Comparison of ENCODE assay signal across 10 mouse cellular contexts in genomic region chr13:112340205-112340604, GRCm38 (mm10). TPM values are rescaled to one million over a fixed set of nuclear protein-coding genes. Genes with fewer than 3 reads are reported as not detected.
A peak's percentile ranks its signal among the peaks of the same experiment; 100 is the strongest.
DNase-seq lines count a peak whose midpoint lies in the region; ATAC-seq and TF ChIP-seq lines count a peak whose summit lies in the region.
"Had no signal": no experiment of that assay in that cellular context is flagged by ENCODE, and none has a peak within 500 bp of the region (broad histone marks: within the 10 kb centered on the region; RNA-seq: fewer than 3 reads in every experiment).

No protein-coding gene starts in this region.

- no peaks in the 10 kb centered on the region for H3K27me3 ChIP-seq in heart, embryonic 11.5 days (ENCODE audit: control insufficient read depth, insufficient read depth, low read length)
- no peaks in the 10 kb centered on the region for H3K27me3 ChIP-seq in intestine, embryonic 16.5 days (replicated peaks; ENCODE audit: control insufficient read depth, insufficient read depth, low read length)
- H3K27me3 ChIP-seq: liver, embryonic 15.5 days had no signal

- H3K9ac ChIP-seq in heart, embryonic 11.5 days (ENCODE audit: low read depth, low read length): no peak overlapping the region
- no peak overlapping the region for H3K9ac ChIP-seq in intestine, embryonic 16.5 days (ENCODE audit: low read depth, low read length)
- H3K9ac ChIP-seq: liver, embryonic 15.5 days had no signal

- TF ChIP-seq CTCF in embryonic fibroblast, embryonic 13.5 days (IDR thresholded peaks at IDR 0.05; ENCODE audit: borderline replicate concordance, insufficient read depth, low read length): no peak

- 0 out of 2 replicates have a peak, but pooled peaks have one; percentile 2 for TF ChIP-seq POLR2A in embryonic fibroblast, embryonic 13.5 days (IDR thresholded peaks at IDR 0.05; ENCODE audit: low read depth, low read length)

- no peak for ATAC-seq in heart, embryonic 11.5 days (replicated peaks; ENCODE audit: insufficient number of reproducible peaks, low FRiP score, low TSS enrichment)
- ATAC-seq in intestine, embryonic 16.5 days: peak; percentile 67

- H3K36me3 ChIP-seq in heart, embryonic 11.5 days (ENCODE audit: control insufficient read depth, insufficient read depth, low read length): no peaks in the 10 kb centered on the region
- H3K36me3 ChIP-seq in intestine, embryonic 16.5 days (ENCODE audit: control insufficient read depth, insufficient read depth, low read length): no peaks in the 10 kb centered on the region; the same call in 1 of the 2 replicates
- H3K36me3 ChIP-seq: liver, embryonic 15.5 days had no signal

- no peak overlapping the region for H3K4me2 ChIP-seq in heart, embryonic 11.5 days
- H3K4me2 ChIP-seq in intestine, embryonic 16.5 days (ENCODE audit: low read depth, low read length): no peak overlapping the region
- H3K4me2 ChIP-seq: liver, embryonic 15.5 days had no signal

- no peak overlapping the region for H3K4me3 ChIP-seq in heart, embryonic 11.5 days (ENCODE audit: low read depth, low read length)
- H3K4me3 ChIP-seq in embryonic fibroblast, embryonic 13.5 days (ENCODE audit: insufficient read depth, low read length): no peak overlapping the region
- H3K4me3 ChIP-seq in intestine, embryonic 16.5 days (ENCODE audit: low read length): no peak overlapping the region
- H3K4me3 ChIP-seq: liver, embryonic 15.5 days had no signal

- H3K9me3 ChIP-seq in heart, embryonic 11.5 days (replicated peaks; ENCODE audit: control insufficient read depth, low read length): no peaks in the 10 kb centered on the region
- no peaks in the 10 kb centered on the region for H3K9me3 ChIP-seq in intestine, embryonic 16.5 days (ENCODE audit: control insufficient read depth, low read length)
- H3K9me3 ChIP-seq: liver, embryonic 15.5 days had no signal

- no peaks in the 10 kb centered on the region; the same call in 1 of the 2 replicates for H3K4me1 ChIP-seq in heart, embryonic 11.5 days (ENCODE audit: control insufficient read depth, insufficient read depth, low read length)
- H3K4me1 ChIP-seq in embryonic fibroblast, embryonic 13.5 days (ENCODE audit: control insufficient read depth, insufficient read depth, low read length): peaks cover 10% of the 10 kb centered on the region
- 0 out of 2 replicates have a peak, but pooled peaks cover 3% of the 10 kb centered on the region for H3K4me1 ChIP-seq in intestine, embryonic 16.5 days (ENCODE audit: control insufficient read depth, insufficient read depth, low read length)
- H3K4me1 ChIP-seq: liver, embryonic 15.5 days had no signal

- 79% methylated on average over 8 of the region's 8 CpGs for WGBS in heart, embryonic 11.5 days (ENCODE audit: insufficient replicate concordance)
- 57% methylated on average over 8 of the region's 8 CpGs for WGBS in intestine, embryonic 16.5 days

- DNase-seq in heart, adult 11 months: peak; percentile 96
- DNase-seq in lung, postnatal 25 days (ENCODE audit: low spot score): peak; percentile 46
- no peak for DNase-seq in left cerebral cortex, adult 8-10 months (ENCODE audit: low spot score in 2 of 2)
- DNase-seq in cerebellum, postnatal 4 days (ENCODE audit: low spot score in 2 of 2): no peak
- DNase-seq in spleen, adult 12 weeks (ENCODE audit: low spot score): no peak
- DNase-seq: midbrain, embryonic 14.5 days had no signal

- no peak overlapping the region for H3K27ac ChIP-seq in heart, embryonic 11.5 days (ENCODE audit: low read depth, low read length)
- peak overlapping the region; percentile 92 for H3K27ac ChIP-seq in embryonic fibroblast, embryonic 13.5 days (ENCODE audit: insufficient read depth, low read length)
- H3K27ac ChIP-seq in intestine, embryonic 16.5 days (ENCODE audit: low read length): peak overlapping the region; percentile 70; the same call in 1 of the 2 replicates
- H3K27ac ChIP-seq: liver, embryonic 15.5 days had no signal

RNA-seq across cellular contexts. Expression of gene Ankrd55, which starts 52.0 kb away (rescaled TPM):
- 0.14 and 0.63 TPM in 2 replicates for polyA plus RNA-seq in heart, embryonic 11.5 days (2014; fragmentation: Nextera tagmentation; extraction: Ambion mirVana)
- 0.74 and 1.9 TPM in 2 replicates for polyA plus RNA-seq in embryonic fibroblast, embryonic 13.5 days (2011; ENCODE audit: insufficient read length, low read depth, missing spikeins)
- polyA plus RNA-seq in intestine, embryonic 16.5 days (2015; fragmentation: Nextera tagmentation; extraction: Ambion mirVana): 0.16 and 0.21 TPM in 2 replicates
- 1 to 10 TPM; 3.9 to 5.8 (median 5.0) TPM for total RNA-seq in left cerebral cortex, adult 8-10 months (2022)

Comparison
In these comparisons a context has a peak if more than half of its experiments do, and no peak if none do; other contexts are left out.
1. DNase-seq: peak in heart, adult 11 months (single experiment) and lung, postnatal 25 days (single experiment); none in left cerebral cortex, adult 8-10 months (0 of 2), cerebellum, postnatal 4 days (0 of 2) and spleen, adult 12 weeks (single experiment).